Mouse (Mus musculus): Measurements from ENCODE around the gene Padi1.

DNA sequence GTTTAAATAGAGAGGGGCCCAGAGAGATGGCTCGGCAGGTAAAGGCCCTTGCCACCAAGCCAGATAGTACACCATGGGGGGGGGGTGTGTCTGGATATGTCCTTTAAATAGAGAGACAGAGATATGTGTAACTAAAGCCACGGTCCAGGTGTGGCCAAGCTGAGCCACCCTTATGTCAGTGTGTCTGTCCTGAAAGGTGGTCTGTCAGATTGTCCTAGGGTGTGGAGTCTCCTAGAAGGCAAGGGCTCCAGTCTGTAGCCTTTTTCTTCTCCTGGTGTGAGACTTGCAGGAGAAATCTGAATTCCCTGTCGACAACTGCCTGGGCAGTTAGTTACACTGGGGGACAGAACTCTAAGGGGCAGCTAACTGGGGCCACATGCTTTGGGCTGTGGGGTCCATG lies 34.6 kb upstream of the Padi1 start:
- TF ChIP-seq FLI1 (IDR thresholded peaks at IDR 0.05; ENCODE audit: low read length) (no peak), GATA1 (IDR thresholded peaks at IDR 0.05; ENCODE audit: borderline replicate concordance, low read length) (no peak)
